Mouse (Mus musculus) heart, postnatal 0 days (tissue): ENCODE results near the gene Hnf4a. TPM values are rescaled to one million over a fixed set of nuclear protein-coding genes. Genes with fewer than 3 reads are reported as not detected.

Experiments
- ATAC-seq: fragments of 200-750 bp; cut with Nextera tagmentation; 2 replicates; pipeline ENCODE4 v1.8.0; 2017; ENCODE audit warnings: low read depth, moderate number of reproducible peaks, moderate library complexity; ENCODE audit not compliant: insufficient read depth
- DNase-seq: peaks from one replicate; pipeline ENCODE4 v3.0.0-alpha.2; 2016; ENCODE audit warnings: low spot score
- H3K27ac ChIP-seq: fragments of 300-500 bp; sonication (generic); 2 replicates; pipeline ENCODE4 v1.5.1; 2014; ENCODE audit warnings: low read depth, mild to moderate bottlenecking
- H3K27me3 ChIP-seq: fragments of 300-500 bp; sonication (generic); 2 replicates; pipeline ENCODE4 v1.6.1; 2014; ENCODE audit warnings: low read length, mixed read lengths; ENCODE audit not compliant: control insufficient read depth, insufficient read depth
- H3K36me3 ChIP-seq: fragments of 300-500 bp; sonication (generic); replicated peaks from 2 replicates; pipeline ENCODE4 v1.6.1; 2014; ENCODE audit warnings: low read length, mixed read lengths; ENCODE audit not compliant: control insufficient read depth, insufficient read depth
- H3K4me1 ChIP-seq: fragments of 300-500 bp; sonication (generic); 2 replicates; pipeline ENCODE4 v1.6.1; 2014; ENCODE audit warnings: antibody characterized with exemption; ENCODE audit not compliant: control insufficient read depth, insufficient read depth
- H3K4me2 ChIP-seq: fragments of 300-500 bp; sonication (generic); 2 replicates; pipeline ENCODE4 v1.6.1; 2014; ENCODE audit warnings: low read depth, mild to moderate bottlenecking, low read length, moderate library complexity
- H3K4me3 ChIP-seq: fragments of 300-500 bp; sonication (generic); 2 replicates; pipeline ENCODE4 v1.5.1; 2014; ENCODE audit warnings: low read depth, low read length
- H3K9ac ChIP-seq: fragments of 300-500 bp; sonication (generic); replicated peaks from 2 replicates; pipeline ENCODE4 v1.6.1; 2014; ENCODE audit warnings: low read depth, low read length, mixed read lengths
- H3K9me3 ChIP-seq: fragments of 300-500 bp; sonication (generic); replicated peaks from 2 replicates; pipeline ENCODE4 v1.6.1; 2016; ENCODE audit warnings: low read length; ENCODE audit not compliant: control insufficient read depth
- CTCF ChIP-seq: IDR thresholded peaks from 2 replicates; pipeline ENCODE4 v1.5.1; 2016; ENCODE audit warnings: antibody characterized with exemption, control low read depth, low read depth
- EP300 ChIP-seq: IDR thresholded peaks from 2 replicates; pipeline ENCODE4 v1.6.1; 2016; ENCODE audit warnings: antibody characterized with exemption, low read depth
- WGBS: fragments of 180-500 bp; shearing (Covaris S2); extraction: QIAGEN DNeasy Blood & Tissue Kit; methylation state at CpG from one replicate; pipeline ENCODE4 v1.1.7; 2014; 5-methylcytosine and 5-hydroxymethylcytosine counted together
- polyA plus RNA-seq: library from polyadenylated mRNA; unstranded; fragments of >200 nt; fragmentation: Nextera tagmentation; extraction: Ambion mirVana; gene quantifications from 2 replicates; pipeline ENCODE4 v1.2.1, GENCODE M21; 2015
- total RNA-seq: library from RNA; depleted of rRNA; stranded (reverse); fragments of >200 nt; gene quantifications from 2 replicates; pipeline ENCODE4 v1.2.3, GENCODE M21; 2014; ENCODE audit warnings: low replicate concordance

Hnf4a gene
- total and polyA plus RNA-seq, 2 experiments from 2014 or later, result not detected

- no peaks in the 10 kb centered on the region for H3K9me3 ChIP-seq
- no peak overlapping the region for H3K27ac ChIP-seq
- no peak overlapping the region for H3K9ac ChIP-seq
- no peak overlapping the region for H3K4me3 ChIP-seq
- H3K4me1 ChIP-seq, result no peaks in the 10 kb centered on the region
- H3K4me2 ChIP-seq, result no peak overlapping the region
- ATAC-seq (no peak), DNase-seq (no peak)
- H3K27me3 ChIP-seq, result peaks cover 22% of the 10 kb centered on the region; the same call in 1 of the 2 replicates
- TF ChIP-seq EP300 (no peak), CTCF (no peak)
- WGBS, result 59% methylated on average over 9 of the region's 9 CpGs
- H3K36me3 ChIP-seq, result no peaks in the 10 kb centered on the region
Observed at GRCm38 (mm10) chr2:163540231-163541117, 33.9 kb downstream of the Hnf4a start.

- Histone ChIP-seq H3K4me2 (no peak overlapping the region), H3K27me3 (0 out of 2 replicates have a peak, but pooled peaks cover 10% of the 10 kb centered on the region), H3K4me1 (no peaks in the 10 kb centered on the region), H3K9ac (no peak overlapping the region), H3K27ac (no peak overlapping the region), H3K9me3 (no peaks in the 10 kb centered on the region), H3K4me3 (no peak overlapping the region), H3K36me3 (no peaks in the 10 kb centered on the region)
- TF ChIP-seq CTCF (no peak), EP300 (no peak)
- WGBS, result 60% methylated on average over 10 of the region's 10 CpGs
- ATAC-seq, result no peak
- no peak for DNase-seq
Observed at GRCm38 (mm10) chr2:163541568-163542182, 35.1 kb downstream of the Hnf4a start.

- ATAC-seq (no peak), DNase-seq (no peak)
- H3K9ac ChIP-seq, result no peak overlapping the region
- H3K4me1 ChIP-seq, result no peaks in the 10 kb centered on the region
- H3K4me3 ChIP-seq, result no peak overlapping the region
- WGBS, result 82% methylated on average over 10 of the region's 10 CpGs
- TF ChIP-seq EP300, result no peak
- no peak for TF ChIP-seq CTCF
- H3K36me3 ChIP-seq, result no peaks in the 10 kb centered on the region
- H3K27ac ChIP-seq, result no peak overlapping the region
- H3K9me3 ChIP-seq, result no peaks in the 10 kb centered on the region
- H3K4me2 ChIP-seq, result no peak overlapping the region
- H3K27me3 ChIP-seq, result 0 out of 2 replicates have a peak, but pooled peaks cover 3% of the 10 kb centered on the region
Observed at GRCm38 (mm10) chr2:163542674-163543073, 36.1 kb downstream of the Hnf4a start.

- Histone ChIP-seq H3K9ac (no peak overlapping the region), H3K4me3 (no peak overlapping the region), H3K36me3 (no peaks in the 10 kb centered on the region), H3K27ac (no peak overlapping the region), H3K9me3 (no peaks in the 10 kb centered on the region), H3K4me2 (no peak overlapping the region), H3K4me1 (no peaks in the 10 kb centered on the region), H3K27me3 (peaks cover 13% of the 10 kb centered on the region; the same call in 1 of the 2 replicates)
- DNase-seq (no peak), ATAC-seq (no peak)
- 58% methylated on average over 14 of the region's 14 CpGs for WGBS
- TF ChIP-seq EP300, result no peak
- no peak for TF ChIP-seq CTCF
Observed at GRCm38 (mm10) chr2:163546623-163547318, 40.2 kb downstream of the Hnf4a start.

- Histone ChIP-seq H3K4me3 (no peak overlapping the region), H3K9ac (no peak overlapping the region), H3K36me3 (no peaks in the 10 kb centered on the region), H3K4me2 (no peak overlapping the region), H3K27me3 (peaks cover 15% of the 10 kb centered on the region; the same call in 1 of the 2 replicates), H3K27ac (no peak overlapping the region), H3K9me3 (no peaks in the 10 kb centered on the region), H3K4me1 (no peaks in the 10 kb centered on the region)
- no peak for TF ChIP-seq EP300
- TF ChIP-seq CTCF, result no peak
- DNase-seq (no peak), ATAC-seq (no peak)
- 65% methylated on average over 6 of the region's 6 CpGs for WGBS
Observed at GRCm38 (mm10) chr2:163548822-163549221, 42.2 kb downstream of the Hnf4a start.
